Mouse (Mus musculus) lung, postnatal 0 days (tissue): ENCODE data around the gene Usp54. TPM values are rescaled to one million over a fixed set of nuclear protein-coding genes. Genes with fewer than 3 reads are reported as not detected.

ENCODE experiments used
- ATAC-seq: fragments of 200-750 bp; cut with Nextera tagmentation; 2 replicates; pipeline ENCODE4 v1.8.0; 2017; ENCODE audit warnings: moderate library complexity
- DNase-seq: peaks from one replicate; pipeline ENCODE4 v3.0.0-alpha.2; 2016; ENCODE audit warnings: low spot score
- H3K27ac ChIP-seq: fragments of 300-500 bp; sonication (generic); 2 replicates; pipeline ENCODE4 v1.5.1; 2014; ENCODE audit warnings: antibody characterized with exemption, mild to moderate bottlenecking, low read length, mixed read lengths
- H3K27me3 ChIP-seq: fragments of 300-500 bp; sonication (generic); replicated peaks from 2 replicates; pipeline ENCODE4 v1.6.1; 2014; ENCODE audit warnings: low read length, mixed read lengths; ENCODE audit not compliant: insufficient read depth
- H3K36me3 ChIP-seq: fragments of 300-500 bp; sonication (generic); 2 replicates; pipeline ENCODE4 v1.6.1; 2014; ENCODE audit warnings: low read length, mixed read lengths; ENCODE audit not compliant: insufficient read depth
- H3K4me1 ChIP-seq: fragments of 300-500 bp; sonication (generic); 2 replicates; pipeline ENCODE4 v1.6.1; 2014; ENCODE audit warnings: antibody characterized with exemption, low read depth, low read length, mixed read lengths; ENCODE audit not compliant: insufficient read depth
- H3K4me2 ChIP-seq: fragments of 300-500 bp; sonication (generic); replicated peaks from 2 replicates; pipeline ENCODE4 v1.6.1; 2014; ENCODE audit warnings: low read depth, mild to moderate bottlenecking, low read length, moderate library complexity, mixed read lengths
- H3K4me3 ChIP-seq: fragments of 300-500 bp; sonication (generic); 2 replicates; pipeline ENCODE4 v1.5.1; 2014; ENCODE audit warnings: low read depth, low read length
- H3K9ac ChIP-seq: fragments of 300-500 bp; sonication (generic); replicated peaks from 2 replicates; pipeline ENCODE4 v1.6.1; 2014; ENCODE audit warnings: low read depth, mild to moderate bottlenecking
- H3K9me3 ChIP-seq: fragments of 300-500 bp; sonication (generic); 2 replicates; pipeline ENCODE4 v1.6.1; 2016; ENCODE audit warnings: low read length, mixed read lengths
- CTCF ChIP-seq: IDR thresholded peaks from 2 replicates; pipeline ENCODE4 v1.5.1; 2016; ENCODE audit warnings: antibody characterized with exemption, mild to moderate bottlenecking
- EP300 ChIP-seq: IDR thresholded peaks from 2 replicates; pipeline ENCODE4 v1.6.1; 2016; ENCODE audit warnings: antibody characterized with exemption, mild to moderate bottlenecking, control low read depth
- WGBS: fragments of 180-500 bp; shearing (Covaris S2); extraction: QIAGEN DNeasy Blood & Tissue Kit; methylation state at CpG from one replicate; pipeline ENCODE4 v1.1.7; 2014; 5-methylcytosine and 5-hydroxymethylcytosine counted together
- polyA plus RNA-seq: library from polyadenylated mRNA; unstranded; fragments of >200 nt; fragmentation: Nextera tagmentation; extraction: Ambion mirVana; gene quantifications from 2 replicates; pipeline ENCODE4 v1.2.1, GENCODE M21; 2015

Usp54 gene
- polyA plus RNA-seq, 1 experiment from 2014 or later, result 5.0 TPM

DNA sequence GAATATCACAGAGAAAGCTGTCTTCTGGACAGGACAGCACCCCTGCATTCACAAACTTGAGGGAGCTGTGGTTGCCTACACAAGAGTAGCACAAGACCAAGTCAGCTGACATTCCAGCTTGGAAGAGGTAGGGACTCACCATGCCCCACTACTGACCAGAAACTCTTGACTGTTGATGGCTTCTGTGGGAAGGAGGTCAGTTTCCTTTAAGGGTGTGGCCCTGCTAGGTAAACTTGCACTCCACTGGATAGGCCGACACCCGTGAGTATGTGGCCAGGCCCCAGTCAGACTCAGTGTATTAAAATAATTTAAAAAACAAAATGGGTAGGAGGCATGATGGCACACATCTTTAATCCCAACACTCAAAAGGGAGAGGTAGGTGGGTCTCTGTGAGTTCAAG lies 5.3 kb downstream of the Usp54 start:
- Histone ChIP-seq H3K4me3 (no peak overlapping the region), H3K36me3 (no peaks in the 10 kb centered on the region), H3K4me1 (peaks cover 2% of the 10 kb centered on the region; the same call in 1 of the 2 replicates), H3K27ac (no peak overlapping the region), H3K27me3 (no peaks in the 10 kb centered on the region), H3K4me2 (no peak overlapping the region), H3K9ac (no peak overlapping the region), H3K9me3 (no peaks in the 10 kb centered on the region)
- DNase-seq, result peak; percentile 46
- 62% methylated on average over 2 of the region's 2 CpGs for WGBS
- peak; percentile 54 for ATAC-seq
- TF ChIP-seq CTCF, result no peak
- no peak for TF ChIP-seq EP300

- peak; percentile 96 for ATAC-seq
- WGBS, result 27% methylated on average over 4 of the region's 4 CpGs
Observed at GRCm38 (mm10) chr14:20631253-20631652, 9.6 kb downstream of the Usp54 start.

GRCm38 (mm10) chr14:20626971-20627370 lies 13.9 kb downstream of the Usp54 start:
- Histone ChIP-seq H3K36me3 (no peaks in the 10 kb centered on the region), H3K4me1 (no peaks in the 10 kb centered on the region), H3K4me2 (no peak overlapping the region), H3K27ac (no peak overlapping the region), H3K4me3 (no peak overlapping the region), H3K27me3 (no peaks in the 10 kb centered on the region), H3K9me3 (no peaks in the 10 kb centered on the region), H3K9ac (no peak overlapping the region)
- DNase-seq (no peak), ATAC-seq (no peak)
- 82% methylated on average over 3 of the region's 3 CpGs for WGBS
- TF ChIP-seq CTCF (no peak), EP300 (no peak)

More at GRCm38 (mm10) chr14:20631253-20631652, 9.6 kb downstream of the Usp54 start:
- no peak overlapping the region for H3K9ac ChIP-seq
- DNase-seq, result peak; percentile 92
- no peak overlapping the region for H3K4me2 ChIP-seq
- no peaks in the 10 kb centered on the region for H3K4me1 ChIP-seq
- TF ChIP-seq CTCF, result no peak
- TF ChIP-seq EP300, result peak; percentile 76
- H3K27ac ChIP-seq, result peak overlapping the region; percentile 55; the same call in 1 of the 2 replicates
- H3K36me3 ChIP-seq, result no peaks in the 10 kb centered on the region
- no peaks in the 10 kb centered on the region for H3K27me3 ChIP-seq
- H3K9me3 ChIP-seq, result no peaks in the 10 kb centered on the region
- no peak overlapping the region for H3K4me3 ChIP-seq

DNA sequence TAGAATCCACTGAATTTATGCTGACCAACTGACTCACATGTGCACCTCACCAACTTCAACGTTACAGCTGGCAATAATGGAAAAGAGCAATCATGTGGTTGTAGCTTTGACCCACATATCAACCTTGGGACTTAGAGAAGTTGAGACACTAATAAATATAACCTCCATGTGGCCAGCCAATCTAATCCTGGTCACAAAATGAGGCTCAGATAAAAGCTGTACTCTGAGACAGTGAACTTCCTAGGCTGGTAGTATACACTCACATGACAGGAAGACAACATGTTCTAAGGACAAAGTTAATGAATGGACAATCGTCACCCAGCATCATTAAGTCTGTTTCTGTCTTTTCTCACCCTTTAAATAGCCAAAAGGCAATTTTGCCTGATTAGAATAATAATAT lies 14.4 kb downstream of the Usp54 start:
- Histone ChIP-seq H3K27ac (no peak overlapping the region), H3K9me3 (no peaks in the 10 kb centered on the region), H3K36me3 (no peaks in the 10 kb centered on the region), H3K27me3 (no peaks in the 10 kb centered on the region), H3K4me1 (no peaks in the 10 kb centered on the region), H3K9ac (no peak overlapping the region), H3K4me2 (no peak overlapping the region), H3K4me3 (no peak overlapping the region)
- TF ChIP-seq CTCF, result no peak
- no peak for TF ChIP-seq EP300
- ATAC-seq, result no peak
- 65% methylated on average over 2 of the region's 2 CpGs for WGBS
- no peak for DNase-seq

- ATAC-seq (no peak), DNase-seq (no peak)
- TF ChIP-seq CTCF (no peak), EP300 (no peak)
- WGBS, result 94% methylated on average over 3 of the region's 3 CpGs
- Histone ChIP-seq H3K4me3 (no peak overlapping the region), H3K27me3 (no peaks in the 10 kb centered on the region), H3K9me3 (no peaks in the 10 kb centered on the region), H3K4me2 (no peak overlapping the region), H3K9ac (no peak overlapping the region), H3K36me3 (no peaks in the 10 kb centered on the region), H3K4me1 (0 out of 2 replicates have a peak, but pooled peaks cover 3% of the 10 kb centered on the region), H3K27ac (no peak overlapping the region)
Observed at GRCm38 (mm10) chr14:20622907-20623306, 18.0 kb downstream of the Usp54 start.

GRCm38 (mm10) chr14:20622412-20622811 lies 18.5 kb downstream of the Usp54 start:
- no peak for TF ChIP-seq CTCF
- TF ChIP-seq EP300, result no peak

DNA sequence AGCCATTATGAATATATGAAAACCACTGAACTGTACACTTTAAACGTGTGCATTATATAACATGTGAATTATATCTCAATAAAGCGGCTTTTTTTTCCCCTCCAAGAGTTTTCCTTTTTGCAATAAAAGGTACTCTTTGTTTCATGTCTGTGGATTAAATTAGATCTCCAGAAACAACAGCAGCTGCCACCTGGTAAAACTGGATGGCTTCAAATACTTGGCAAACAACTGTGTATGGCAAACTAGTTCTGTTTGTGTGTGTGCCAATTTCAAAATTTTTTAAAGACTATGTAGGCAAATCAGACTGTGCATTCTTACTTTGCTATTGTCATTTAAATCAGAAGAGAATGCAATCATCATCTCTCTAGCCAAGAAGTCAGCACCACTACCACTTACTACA lies 19.0 kb downstream of the Usp54 start:
- Histone ChIP-seq H3K9me3 (no peaks in the 10 kb centered on the region), H3K9ac (no peak overlapping the region)
- TF ChIP-seq EP300 (no peak), CTCF (no peak)

More at GRCm38 (mm10) chr14:20622412-20622811, 18.5 kb downstream of the Usp54 start:
- no peaks in the 10 kb centered on the region for H3K36me3 ChIP-seq
- H3K27ac ChIP-seq, result no peak overlapping the region
- H3K4me2 ChIP-seq, result no peak overlapping the region
- DNase-seq (no peak), ATAC-seq (no peak)
- H3K4me3 ChIP-seq, result no peak overlapping the region
- 0 out of 2 replicates have a peak, but pooled peaks cover 3% of the 10 kb centered on the region for H3K4me1 ChIP-seq
- WGBS, result 83% methylated on average over 2 of the region's 2 CpGs
- H3K9me3 ChIP-seq, result no peaks in the 10 kb centered on the region
- H3K27me3 ChIP-seq, result no peaks in the 10 kb centered on the region
- no peak overlapping the region for H3K9ac ChIP-seq

More for the DNA sequence above, 19.0 kb downstream of the Usp54 start:
- no peak for DNase-seq
- Histone ChIP-seq H3K4me3 (no peak overlapping the region), H3K4me1 (0 out of 2 replicates have a peak, but pooled peaks cover 3% of the 10 kb centered on the region), H3K4me2 (no peak overlapping the region), H3K27ac (no peak overlapping the region), H3K36me3 (no peaks in the 10 kb centered on the region), H3K27me3 (no peaks in the 10 kb centered on the region)
- ATAC-seq, result no peak
- 84% methylated on average over 2 of the region's 2 CpGs for WGBS
